Mouse (Mus musculus) cerebellum, adult 11-12 months (tissue): ENCODE measurements around the gene Lrrc18.

Experiments
- DNase-seq: peaks from one replicate; pipeline ENCODE4 v3.0.0; 2022

Gene Lrrc18

DNA sequence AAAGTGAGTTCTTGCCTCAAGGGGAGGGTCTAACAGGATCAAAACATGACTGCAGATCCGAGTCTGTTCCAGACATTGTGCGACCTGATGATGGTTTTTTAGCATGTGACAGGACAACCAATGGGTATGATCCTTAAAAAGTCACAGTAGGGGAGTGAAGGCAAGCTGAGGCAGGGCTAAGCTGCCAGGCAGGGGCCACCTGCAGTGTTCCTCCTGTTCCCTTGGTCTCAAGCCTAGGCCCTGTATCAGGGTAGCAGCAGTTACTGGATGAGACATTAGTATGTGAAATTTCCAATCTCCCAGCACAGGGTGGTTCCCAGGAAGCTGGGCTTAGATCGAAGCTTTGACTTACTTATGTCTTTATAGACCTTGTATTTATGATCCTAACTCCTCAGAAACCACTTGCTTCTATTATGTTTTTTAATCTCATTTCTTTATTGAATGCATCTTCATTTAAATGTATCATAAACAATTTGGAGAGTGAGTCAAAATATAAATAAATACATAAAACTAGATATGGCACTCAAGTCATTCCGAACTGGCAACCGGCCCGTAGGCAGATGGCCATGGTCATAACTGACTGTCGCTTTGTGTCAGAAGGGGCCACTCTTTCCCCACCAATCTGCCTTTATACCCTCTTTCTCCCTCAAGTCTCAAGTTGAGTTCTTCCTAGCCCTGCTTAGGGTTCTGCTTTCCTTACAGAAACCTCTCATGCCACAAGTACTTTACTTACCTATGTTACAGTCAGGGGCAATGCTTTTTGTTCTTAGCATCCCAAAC, 67.9 kb downstream of the Lrrc18 start:
- DNase-seq = no peak

- DNase-seq = no peak
Measured at GRCm38 (mm10) chr14:33062996-33063395, 71.8 kb downstream of the Lrrc18 start.
